Mouse (Mus musculus) urinary bladder, postnatal 25 days (tissue): ENCODE measurements around the gene Btbd9.

Experiments
- DNase-seq: peaks from one replicate; pipeline ENCODE4 v3.0.0; 2022; ENCODE audit warnings: low spot score

Btbd9 gene

DNA sequence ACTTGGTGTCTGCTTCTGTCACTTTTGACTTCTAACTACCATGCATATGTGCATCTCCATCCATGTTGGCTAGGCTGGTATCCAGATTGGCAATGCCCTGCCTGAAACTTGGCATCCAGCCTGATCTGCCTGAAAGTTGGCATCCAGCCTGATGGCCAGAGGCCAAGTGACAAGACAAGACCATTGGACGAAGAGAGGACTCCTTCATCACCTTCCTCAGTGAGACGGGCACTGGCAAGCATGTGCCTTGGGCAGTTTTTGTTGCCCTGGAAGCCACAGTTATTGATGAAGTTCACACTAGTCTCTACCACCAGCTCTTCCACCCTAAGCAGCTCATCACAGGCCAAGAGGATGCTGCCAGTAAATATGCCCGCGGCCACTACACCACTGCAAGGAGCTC is 398.9 kb downstream of the Btbd9 start:
- no peak for DNase-seq
